9 mouse cellular contexts compared by ENCODE assay signal in genomic region chr8:123924719-123925118, GRCm38 (mm10). TPM values are rescaled to one million over a fixed set of nuclear protein-coding genes. Genes with fewer than 3 reads are reported as not detected.
DNase-seq lines count a peak whose midpoint lies in the region; ATAC-seq and TF ChIP-seq lines count a peak whose summit lies in the region.
"Had no signal": no experiment of that assay in that cellular context is flagged by ENCODE, and none has a peak within 500 bp of the region (broad histone marks: within the 10 kb centered on the region; RNA-seq: fewer than 3 reads in every experiment).

No protein-coding gene starts in this region.

- no peak overlapping the region for H3K27ac ChIP-seq in forebrain, embryonic 12.5 days
- H3K27ac ChIP-seq in olfactory bulb, adult 2 months (ENCODE audit: insufficient read depth, low read depth, low read length) = no peak overlapping the region
- no peak overlapping the region for H3K27ac ChIP-seq in thymus, adult 2 months (ENCODE audit: control insufficient read depth, insufficient read depth, low read length)
- H3K27ac ChIP-seq: lung, embryonic 15.5 days had no signal

- peak; percentile 91 for TF ChIP-seq CTCF in E14TG2a.4 (conservative IDR thresholded peaks at IDR 0.05; ENCODE audit: low read length)
- peak; percentile 27; the same call in 1 of the 2 replicates for TF ChIP-seq CTCF in olfactory bulb, adult 2 months (IDR thresholded peaks at IDR 0.05; ENCODE audit: insufficient read depth, low read depth, low read length)
- peak; percentile 53; the same call in 1 of the 2 replicates for TF ChIP-seq CTCF in thymus, adult 2 months (IDR thresholded peaks at IDR 0.05; ENCODE audit: borderline replicate concordance, control insufficient read depth, extremely low read depth, insufficient read depth, low read length, poor library complexity)

- no peak for TF ChIP-seq POLR2A in olfactory bulb, adult 2 months (IDR thresholded peaks at IDR 0.05; ENCODE audit: insufficient read depth, low read depth, low read length)
- no peak for TF ChIP-seq POLR2A in thymus, adult 2 months (IDR thresholded peaks at IDR 0.05; ENCODE audit: control insufficient read depth, extremely low read depth, insufficient read depth, low read length, poor library complexity)

- peaks cover 4% of the 10 kb centered on the region; the same call in 1 of the 2 replicates for H3K4me1 ChIP-seq in E14TG2a.4 (replicated peaks; ENCODE audit: low read depth, low read length)
- H3K4me1 ChIP-seq in forebrain, embryonic 12.5 days = no peaks in the 10 kb centered on the region
- H3K4me1 ChIP-seq in olfactory bulb, adult 2 months (ENCODE audit: control insufficient read depth, insufficient read depth, low read length) = no peaks in the 10 kb centered on the region
- H3K4me1 ChIP-seq in thymus, adult 2 months (replicated peaks; ENCODE audit: control insufficient read depth, insufficient read depth, low read length) = no peaks in the 10 kb centered on the region
- H3K4me1 ChIP-seq: lung, embryonic 15.5 days had no signal

- no peak overlapping the region for H3K4me3 ChIP-seq in E14TG2a.4 (replicated peaks; ENCODE audit: low read length)
- H3K4me3 ChIP-seq in forebrain, embryonic 12.5 days (replicated peaks) = no peak overlapping the region
- H3K4me3 ChIP-seq in olfactory bulb, adult 2 months (ENCODE audit: insufficient read depth, low read depth, low read length) = no peak overlapping the region
- H3K4me3 ChIP-seq in thymus, adult 2 months (ENCODE audit: control insufficient read depth, insufficient read depth, low read length) = no peak overlapping the region
- H3K4me3 ChIP-seq: lung, embryonic 15.5 days had no signal

- no peak overlapping the region for H3K9ac ChIP-seq in forebrain, embryonic 12.5 days
- H3K9ac ChIP-seq: lung, embryonic 15.5 days had no signal

- intact Hi-C loops in heart, postnatal 25 days (cut with DNase I) = loop anchor here (5.0 kb wide), 1 partner anchor 423 kb away; no protein-coding TSS in a partner anchor

- no peaks in the 10 kb centered on the region for H3K9me3 ChIP-seq in E14TG2a.4 (ENCODE audit: low read length)
- no peaks in the 10 kb centered on the region for H3K9me3 ChIP-seq in forebrain, embryonic 12.5 days
- H3K9me3 ChIP-seq: lung, embryonic 15.5 days had no signal

- no peaks in the 10 kb centered on the region for H3K27me3 ChIP-seq in E14TG2a.4 (ENCODE audit: insufficient read depth, low read length)
- H3K27me3 ChIP-seq in forebrain, embryonic 12.5 days = no peaks in the 10 kb centered on the region
- no peaks in the 10 kb centered on the region for H3K27me3 ChIP-seq in thymus, adult 2 months (ENCODE audit: control insufficient read depth, insufficient read depth, low read length)
- H3K27me3 ChIP-seq: lung, embryonic 15.5 days had no signal

- peak; percentile 53; the same call in 1 of the 2 replicates for ATAC-seq in forebrain, embryonic 12.5 days (ENCODE audit: low FRiP score)

- 16% methylated on average over 2 of the region's 2 CpGs for WGBS in forebrain, embryonic 12.5 days
- 1% methylated on average over 2 of the region's 2 CpGs for WGBS in olfactory bulb, adult 2 months
- 9% methylated on average over 2 of the region's 2 CpGs for WGBS in thymus, adult 2 months

- peak; percentile 85 for DNase-seq in c-Kit-positive CD71-positive TER-119-negative erythroid progenitor cells, embryonic 14.5 days (ENCODE audit: low read depth)
- DNase-seq in heart, postnatal 25 days (ENCODE audit: low spot score) = peak; percentile 27
- peak; percentile 86 for DNase-seq in layer of hippocampus, adult 11-12 months (ENCODE audit: low spot score)
- DNase-seq in lung, adult 18-20 months = peak; percentile 75 to 82
- DNase-seq in thymus, adult 2 months = peak; percentile 82

- no peak overlapping the region for H3K4me2 ChIP-seq in forebrain, embryonic 12.5 days
- H3K4me2 ChIP-seq: lung, embryonic 15.5 days had no signal

- peaks cover 95% of the 10 kb centered on the region for H3K36me3 ChIP-seq in E14TG2a.4 (ENCODE audit: insufficient read depth, low read length)
- H3K36me3 ChIP-seq in forebrain, embryonic 12.5 days (replicated peaks) = peaks cover 76% of the 10 kb centered on the region
- H3K36me3 ChIP-seq in thymus, adult 2 months (ENCODE audit: control insufficient read depth, insufficient read depth, low read length) = peaks cover 19% of the 10 kb centered on the region

RNA-seq across cellular contexts. Expression of gene Nup133, which starts 24.3 kb away (rescaled TPM):
- 50.3 and 56.2 TPM in 2 replicates for polyA plus RNA-seq in forebrain, embryonic 12.5 days (2016; fragmentation: Nextera tagmentation; extraction: Ambion mirVana)
- 10 to 100 TPM in 1 of 2 experiments, 1 to 10 TPM in 1; 9.2 to 11.9 TPM for total RNA-seq in heart, postnatal 25 days (2021)
- not detected in 2 replicates for polyA plus RNA-seq in olfactory bulb, adult 2 months (2012; ENCODE audit: insufficient read depth, insufficient read length, low replicate concordance, missing spikeins)
- 15.9 and 19.8 TPM in 2 replicates for polyA plus RNA-seq in thymus, adult 2 months (2012; rRNA removed)

RNA-seq across cellular contexts. Expression of gene Acta1, which starts 30.2 kb away (rescaled TPM):
- 0.94 and 2.4 TPM in 2 replicates for polyA plus RNA-seq in forebrain, embryonic 12.5 days (2016; fragmentation: Nextera tagmentation; extraction: Ambion mirVana)
- 100 to 1,000 TPM; 516 to 635 TPM for total RNA-seq in heart, postnatal 25 days (2021)
- polyA plus RNA-seq in olfactory bulb, adult 2 months (2012; ENCODE audit: insufficient read depth, insufficient read length, low replicate concordance, missing spikeins) = not detected in 2 replicates
- polyA plus RNA-seq in thymus, adult 2 months (2012; rRNA removed) = 0.97 and 13.3 TPM in 2 replicates

RNA-seq across cellular contexts. Expression of gene Abcb10, which starts 58.2 kb away (rescaled TPM):
- polyA plus RNA-seq in forebrain, embryonic 12.5 days (2016; fragmentation: Nextera tagmentation; extraction: Ambion mirVana) = 16.1 and 17.3 TPM in 2 replicates
- 10 to 100 TPM; 43.9 to 48.0 TPM for total RNA-seq in heart, postnatal 25 days (2021)
- not detected in 2 replicates for polyA plus RNA-seq in olfactory bulb, adult 2 months (2012; ENCODE audit: insufficient read depth, insufficient read length, low replicate concordance, missing spikeins)
- polyA plus RNA-seq in thymus, adult 2 months (2012; rRNA removed) = 5.4 and 5.5 TPM in 2 replicates

Comparison
In these comparisons a context has a peak if more than half of its experiments do, and no peak if none do; other contexts are left out.
1. CTCF ChIP-seq: peak in every context shown above with its lines; median percentile 91 in E14TG2a.4; 53 in thymus, adult 2 months; 27 in olfactory bulb, adult 2 months.
2. DNase-seq: peak in every context shown above with its lines; median percentile 86 in layer of hippocampus, adult 11-12 months; 85 in c-Kit-positive CD71-positive TER-119-negative erythroid progenitor cells, embryonic 14.5 days; 82 in thymus, adult 2 months; 78 in lung, adult 18-20 months; 27 in heart, postnatal 25 days.
3. RNA of gene Nup133, which starts 24.3 kb away (polyA plus RNA-seq): 50.3 to 56.2 TPM in forebrain, embryonic 12.5 days and 15.9 to 19.8 TPM in thymus, adult 2 months; not detected in olfactory bulb, adult 2 months; every median in the first group is over 10 times any median in the second.